Mouse (Mus musculus): ENCODE data around the gene Btbd11.

Btbd11 gene

DNA sequence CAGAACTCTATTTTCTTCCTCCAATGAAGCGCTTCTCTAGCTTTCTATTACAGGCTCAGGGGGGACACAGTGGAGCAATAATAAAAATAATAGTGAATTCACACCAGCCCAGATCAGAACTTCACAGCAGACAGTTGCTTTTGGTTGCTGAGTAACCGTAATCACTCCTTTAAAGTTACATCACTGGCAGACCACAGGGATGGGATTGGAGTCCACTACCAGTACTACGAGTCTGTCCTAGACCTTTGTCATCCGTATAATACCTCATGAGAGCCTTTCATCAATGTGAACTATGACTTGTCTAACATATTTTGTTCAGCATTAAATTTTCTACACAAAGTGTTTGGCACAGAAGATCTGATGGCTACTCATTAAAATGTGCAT, 35.0 kb downstream of the Btbd11 start:
- DNase-seq: no peak

DNA sequence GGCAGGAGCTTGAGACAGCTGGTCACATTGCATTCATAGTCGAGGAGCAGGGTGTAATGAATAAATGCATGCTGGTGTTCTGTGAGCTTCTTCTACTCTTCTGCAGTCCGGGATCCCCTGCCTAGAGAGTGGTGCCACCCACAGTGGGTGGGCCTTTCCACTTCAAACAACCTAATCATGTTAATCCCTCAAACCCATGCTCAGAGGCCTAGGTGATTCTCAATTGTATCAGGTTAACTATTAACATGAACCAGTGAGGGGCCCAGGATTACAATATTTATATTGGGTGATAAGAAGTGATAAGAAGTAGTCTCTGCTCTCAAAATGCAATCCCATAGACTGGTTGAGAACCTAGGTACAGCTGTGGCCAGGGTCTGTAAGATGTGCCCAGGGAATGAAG, 39.1 kb downstream of the Btbd11 start:
- no peak for DNase-seq

DNA sequence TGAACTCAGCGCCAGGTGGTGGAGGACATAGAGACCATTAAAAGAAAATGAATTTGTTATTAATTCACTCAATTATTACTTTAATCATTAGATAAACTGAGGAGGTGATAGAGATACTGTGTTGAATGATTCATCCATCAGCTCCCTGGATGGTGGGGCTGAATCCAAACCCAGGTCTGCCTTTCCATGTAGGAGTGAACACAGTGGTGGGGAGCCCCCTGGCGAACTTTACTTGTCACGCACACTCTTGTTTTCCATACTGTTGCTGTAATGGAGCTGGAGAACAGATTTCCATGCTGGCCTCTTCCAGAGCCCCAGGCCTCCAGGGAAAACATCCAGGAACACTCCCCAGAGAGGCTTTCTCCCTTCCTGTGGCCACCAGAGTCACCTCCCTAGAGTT, 50.6 kb downstream of the Btbd11 start:
- DNase-seq: no peak

DNA sequence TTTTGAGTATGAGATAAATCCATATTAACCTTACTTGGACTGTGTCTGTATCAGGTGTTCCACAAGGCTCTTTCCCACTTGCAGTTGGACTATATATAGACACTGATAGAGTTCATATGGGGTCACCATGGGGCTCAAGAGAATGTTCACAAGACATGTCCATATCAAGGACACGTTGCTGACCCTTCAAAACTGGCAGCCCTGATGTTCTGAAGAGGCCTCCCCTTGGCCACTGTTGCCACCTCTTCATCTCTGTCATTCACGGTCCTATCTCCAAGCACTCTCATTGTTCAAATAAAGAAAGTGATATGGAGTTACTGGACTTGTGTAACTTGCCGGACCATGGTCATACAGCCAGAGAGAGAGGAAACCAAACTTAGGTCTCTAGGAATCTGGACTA, 56.8 kb downstream of the Btbd11 start:
- DNase-seq: no peak

DNA sequence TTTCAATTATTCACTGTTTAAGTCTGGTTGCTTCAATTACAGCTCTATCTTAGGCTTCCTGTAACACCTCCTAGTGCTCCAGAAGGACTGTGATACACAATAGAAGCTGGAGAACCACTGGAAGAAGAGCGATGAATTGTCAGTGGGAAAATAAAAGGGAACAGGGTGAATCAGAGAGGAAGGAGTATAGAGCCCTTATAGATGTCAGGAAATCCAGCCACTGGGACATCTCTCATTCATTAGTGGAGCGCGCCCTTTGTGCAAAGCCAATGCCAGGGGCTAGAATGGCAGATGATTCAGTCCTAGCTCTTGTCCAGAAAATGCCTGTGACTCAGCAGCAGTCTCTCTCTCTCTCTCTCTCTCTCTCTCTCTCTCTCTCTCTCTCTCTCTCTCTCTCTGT, 59.3 kb downstream of the Btbd11 start:
- no peak for DNase-seq

DNA sequence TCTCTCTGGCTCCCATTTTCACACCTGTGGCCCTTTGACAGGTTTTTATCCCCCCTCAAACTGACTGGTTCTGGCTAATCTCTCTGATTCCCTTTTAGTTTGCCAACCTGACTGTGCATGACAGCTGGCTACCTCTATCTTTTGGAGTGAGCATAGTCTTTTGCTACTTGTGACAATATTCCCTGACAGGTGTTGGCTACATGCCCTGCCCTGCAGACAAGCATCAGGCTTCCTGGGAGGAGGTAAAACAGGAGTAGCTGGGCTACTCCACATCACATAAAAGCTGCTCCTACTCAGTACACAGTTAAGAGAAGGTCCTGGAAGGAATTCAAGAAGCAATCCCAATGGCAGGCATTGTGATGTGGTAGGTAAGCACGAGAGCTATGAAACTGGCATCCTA, 60.1 kb downstream of the Btbd11 start:
- DNase-seq: no peak

DNA sequence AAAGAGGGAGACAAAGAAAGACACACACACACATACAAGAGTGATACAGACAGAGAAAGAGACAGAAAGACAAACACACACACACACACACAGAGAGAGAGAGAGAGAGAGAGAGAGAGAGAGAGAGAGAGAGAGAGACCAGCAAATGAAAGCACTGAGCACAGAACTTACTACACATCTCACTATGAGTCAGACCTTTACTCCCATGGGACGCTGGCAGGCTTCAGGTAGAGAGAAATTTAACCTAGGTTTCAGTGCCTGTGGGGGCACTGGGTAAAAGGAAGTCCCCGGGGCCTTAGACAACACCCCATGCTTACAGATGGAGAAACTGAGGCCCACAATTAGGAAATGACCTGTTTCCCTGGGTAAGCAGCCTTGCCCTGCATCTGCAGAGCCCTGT, 61.3 kb downstream of the Btbd11 start:
- DNase-seq: no peak

DNA sequence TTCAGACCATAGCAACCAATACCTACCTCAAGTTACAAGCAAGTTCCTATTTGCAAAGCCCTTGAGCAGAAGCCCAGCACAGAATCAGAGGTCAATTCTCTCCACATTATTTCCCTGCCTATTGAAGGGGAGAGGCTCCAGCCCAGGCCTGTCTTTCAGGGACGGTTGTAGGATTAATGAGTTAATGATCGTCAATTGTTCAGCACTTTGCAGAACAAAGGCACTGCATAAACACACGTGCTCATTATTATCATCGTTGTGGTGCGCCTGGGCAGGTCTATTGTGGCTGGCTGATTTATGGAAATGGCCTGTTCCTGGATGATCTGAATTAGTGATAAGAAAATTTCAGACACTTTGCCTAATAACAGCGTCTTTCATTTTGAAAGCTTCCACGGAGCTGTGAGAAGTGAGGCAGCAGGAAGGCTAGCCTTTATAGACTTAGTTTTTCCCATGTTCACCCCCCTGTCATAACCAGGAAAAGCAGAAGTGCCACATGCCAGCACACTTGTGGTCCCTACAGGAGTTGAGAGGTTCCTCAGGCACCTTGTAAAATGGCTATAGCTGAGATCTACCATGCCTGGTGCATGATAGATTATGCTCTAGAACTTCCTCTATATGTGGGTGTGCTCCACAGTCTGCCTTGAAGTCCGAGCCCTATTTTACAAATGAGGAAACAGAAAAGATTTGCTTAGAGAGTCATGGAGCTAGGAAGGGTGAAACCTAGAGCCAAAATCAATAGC, 65.2 kb downstream of the Btbd11 start:
- DNase-seq: no peak

DNA sequence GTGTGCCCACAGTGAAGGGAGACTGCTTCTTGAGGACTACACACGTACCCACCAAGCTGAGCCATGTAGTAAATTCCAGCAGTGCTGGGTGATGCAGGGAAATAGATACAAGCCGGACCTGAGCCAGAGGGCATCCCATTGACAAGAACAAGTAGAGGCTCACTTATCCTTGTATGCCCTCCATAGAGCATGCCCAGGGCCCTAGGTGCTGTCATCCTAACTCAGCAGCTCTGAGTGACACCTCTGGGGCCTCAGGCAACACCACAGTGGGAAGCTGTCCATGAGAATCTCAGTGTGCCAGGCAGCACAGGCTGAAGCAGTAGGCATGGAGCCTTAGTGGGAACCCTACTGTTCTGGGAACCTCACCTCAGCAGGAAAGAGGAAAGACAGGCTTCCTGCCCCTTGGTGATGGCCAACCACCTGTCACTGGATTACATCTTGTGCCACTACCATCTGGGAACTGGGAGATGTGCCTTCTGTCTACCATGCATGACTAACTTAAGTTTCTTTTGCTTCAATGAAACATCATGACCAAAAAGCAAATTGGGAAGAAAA, 66.7 kb downstream of the Btbd11 start:
- no peak for DNase-seq

DNA sequence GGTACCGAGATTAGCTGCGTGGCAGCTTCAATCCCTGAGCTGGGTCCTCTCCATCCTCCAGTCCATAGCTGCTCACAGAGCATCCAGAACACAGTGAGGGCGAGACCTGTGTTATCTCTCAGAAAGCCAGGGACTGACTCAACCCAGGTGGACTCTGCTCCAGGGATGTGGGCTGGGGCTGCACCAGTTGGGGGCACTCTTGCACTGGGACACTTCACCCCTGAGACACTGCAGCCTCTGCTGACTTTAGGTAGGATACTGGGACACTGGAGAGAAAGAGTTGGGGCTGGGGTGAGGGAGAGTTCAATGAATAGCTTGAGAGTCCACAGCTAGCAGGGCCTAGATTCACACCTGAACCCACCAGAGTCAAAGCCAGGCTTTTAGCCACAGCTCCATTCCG, 69.4 kb downstream of the Btbd11 start:
- no peak for DNase-seq

DNA sequence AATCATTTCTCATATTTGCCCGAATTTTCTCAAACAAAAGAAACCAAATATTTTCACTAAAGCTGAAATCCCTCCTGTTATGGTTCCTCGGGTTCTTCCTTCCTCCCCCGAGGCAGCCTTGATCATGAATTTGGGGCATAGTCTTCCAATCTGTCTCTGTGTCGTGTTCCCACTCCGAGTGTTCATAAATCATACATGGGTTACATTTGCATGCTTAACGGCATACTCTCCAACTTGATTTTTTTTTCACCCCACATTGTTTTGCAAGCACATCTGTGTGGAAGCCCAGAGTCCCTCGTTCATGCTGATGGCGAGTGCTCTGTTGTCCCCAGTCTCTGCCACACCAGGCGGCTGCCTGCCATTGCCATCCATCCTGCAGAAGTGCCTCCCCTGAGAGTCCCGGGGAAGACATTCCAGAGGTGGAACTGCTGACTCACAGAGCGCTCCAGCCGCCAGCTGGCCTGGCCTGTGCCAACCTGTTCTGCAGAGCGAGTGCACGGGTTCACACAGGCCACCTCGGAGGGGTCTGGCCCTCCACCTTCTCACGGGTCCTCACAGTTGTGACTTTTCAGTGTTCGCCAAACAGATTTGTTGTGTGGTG, 72.2 kb downstream of the Btbd11 start:
- peak; percentile 14 for DNase-seq

DNA sequence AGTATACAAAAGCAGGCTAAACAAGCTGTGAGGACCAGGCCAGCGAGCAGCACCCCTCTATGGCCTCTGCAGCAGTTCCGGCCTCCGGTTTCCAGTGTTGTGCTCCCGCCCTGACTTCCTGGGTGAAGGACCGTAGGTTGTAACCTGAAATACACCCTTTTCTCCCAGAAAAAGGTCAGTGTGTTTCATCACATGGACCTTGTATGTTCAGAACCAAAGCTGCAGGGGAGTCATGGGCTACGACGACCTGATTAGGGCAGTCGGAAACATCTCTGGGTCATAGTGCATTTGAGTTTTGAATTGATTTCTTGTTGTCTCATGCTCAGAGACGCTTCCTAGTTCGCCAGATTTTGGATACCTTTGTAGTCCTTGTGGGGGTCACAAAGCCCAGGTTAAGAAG, 74.1 kb downstream of the Btbd11 start:
- DNase-seq: no peak

DNA sequence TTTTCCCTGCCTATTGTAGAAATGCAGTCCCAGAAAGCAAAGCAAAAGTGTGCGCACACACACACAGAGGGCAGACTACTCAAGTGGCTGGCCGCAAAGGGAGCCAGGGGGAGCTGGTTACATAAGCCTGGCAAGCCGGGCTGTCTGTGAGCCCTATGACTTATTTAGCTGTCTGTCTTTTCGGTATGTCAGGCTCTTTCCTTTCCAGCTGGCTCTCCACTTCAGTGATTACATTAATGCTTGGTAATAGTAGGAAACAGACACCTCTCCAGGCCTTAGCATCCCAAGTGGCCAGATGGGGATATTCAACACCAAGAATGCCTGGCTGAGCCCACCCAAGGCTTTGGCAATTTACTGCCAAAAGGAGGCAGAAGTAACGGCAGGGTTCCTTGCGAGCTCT, 77.5 kb downstream of the Btbd11 start:
- DNase-seq: no peak

DNA sequence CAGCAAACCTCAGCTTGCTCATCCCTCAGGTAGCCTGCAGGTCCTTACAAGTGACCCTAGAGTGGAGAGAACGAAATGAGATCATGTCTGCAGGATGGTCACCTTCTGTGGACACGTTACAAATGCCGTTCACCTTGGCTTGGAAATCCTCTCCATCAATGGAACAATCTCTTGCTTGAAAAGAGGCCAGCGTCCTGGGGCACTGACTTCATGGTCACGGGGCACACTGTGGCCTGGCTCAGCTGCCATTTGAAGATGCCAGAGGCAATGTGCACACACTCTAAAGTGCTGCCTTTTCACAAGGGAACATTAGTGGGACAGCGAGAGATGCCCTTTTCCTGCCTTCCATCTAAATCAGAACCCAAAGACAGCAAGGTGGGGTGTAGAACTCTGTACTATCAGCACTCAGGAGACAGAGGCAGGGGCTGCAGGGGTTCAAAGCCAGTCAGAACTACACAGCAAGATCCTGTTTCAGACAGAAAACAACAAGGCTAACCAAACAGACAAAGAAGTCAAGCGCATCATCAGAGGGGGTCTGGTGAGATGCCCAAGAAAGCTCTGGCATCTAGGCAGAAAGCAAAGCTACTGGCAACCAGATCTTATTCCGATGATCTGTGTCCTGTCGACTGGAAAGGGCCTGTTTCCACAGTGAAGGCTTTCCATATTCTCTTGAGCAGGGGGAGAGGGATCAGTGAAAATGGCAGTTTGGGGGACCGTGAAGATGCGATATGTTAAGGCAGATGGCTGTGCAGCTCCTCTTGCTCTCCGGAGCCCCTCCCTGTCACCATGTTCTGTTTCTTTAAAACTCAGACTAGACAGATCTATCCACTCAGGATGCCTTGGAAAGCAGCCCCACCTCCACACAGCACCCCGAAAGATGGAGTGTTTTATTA, 79.1 kb downstream of the Btbd11 start:
- peak; percentile 13 for DNase-seq

DNA sequence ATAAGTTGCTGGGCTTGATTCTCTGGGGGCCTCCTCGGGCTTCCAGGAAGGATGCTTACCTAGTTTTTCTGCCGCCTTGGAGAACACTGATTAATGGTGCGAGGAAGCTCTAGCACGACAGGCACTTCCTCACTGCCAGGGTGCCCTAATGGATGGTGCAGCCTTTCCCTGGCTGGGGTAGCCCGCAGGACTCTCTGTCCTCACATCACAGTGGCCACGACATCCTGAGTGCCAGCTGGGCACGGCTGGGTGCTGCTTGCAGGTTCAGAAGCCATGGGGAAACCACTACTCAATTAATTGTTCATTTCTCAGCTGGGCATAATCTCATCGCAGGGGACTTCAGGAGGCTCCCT, 79.8 kb downstream of the Btbd11 start:
- no peak for DNase-seq

DNA sequence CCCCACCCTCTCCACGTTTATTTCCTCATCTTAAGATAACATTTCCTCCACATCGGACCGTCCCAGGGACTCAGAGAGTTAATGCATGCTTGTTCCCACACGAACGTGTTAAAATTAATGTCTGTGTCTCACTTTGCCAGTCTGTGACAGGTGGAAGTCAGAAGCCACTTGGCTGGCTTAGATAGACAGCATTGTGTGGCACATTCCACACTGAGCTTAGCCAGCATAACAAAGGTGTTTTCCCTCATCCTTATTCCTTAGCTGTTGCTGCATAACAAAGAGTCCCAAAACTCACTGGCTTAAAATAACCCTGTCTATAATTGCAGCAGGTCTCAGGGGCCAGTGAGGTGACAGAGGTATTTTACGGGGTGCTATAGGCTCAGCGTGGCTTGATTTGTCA, 80.8 kb downstream of the Btbd11 start:
- no peak for DNase-seq

DNA sequence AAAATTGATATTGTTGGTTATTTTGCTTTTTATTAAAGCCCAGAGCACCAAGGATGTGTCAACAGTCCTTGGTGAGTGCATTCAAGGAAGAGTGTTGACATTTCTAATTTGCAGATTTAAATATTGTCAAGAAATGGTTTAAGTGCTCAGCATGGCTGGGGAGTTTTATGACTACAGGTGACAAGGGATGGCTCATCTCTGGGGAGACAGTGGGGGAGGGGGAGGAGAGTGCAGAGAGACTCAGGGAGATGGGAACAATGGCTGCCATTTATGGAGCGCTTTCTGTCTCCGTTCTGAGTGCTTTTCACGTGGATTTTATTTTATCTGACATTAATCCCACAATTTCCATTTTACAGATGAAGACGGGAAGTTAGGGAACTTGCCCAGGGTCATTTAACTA, 81.9 kb downstream of the Btbd11 start:
- DNase-seq: no peak

DNA sequence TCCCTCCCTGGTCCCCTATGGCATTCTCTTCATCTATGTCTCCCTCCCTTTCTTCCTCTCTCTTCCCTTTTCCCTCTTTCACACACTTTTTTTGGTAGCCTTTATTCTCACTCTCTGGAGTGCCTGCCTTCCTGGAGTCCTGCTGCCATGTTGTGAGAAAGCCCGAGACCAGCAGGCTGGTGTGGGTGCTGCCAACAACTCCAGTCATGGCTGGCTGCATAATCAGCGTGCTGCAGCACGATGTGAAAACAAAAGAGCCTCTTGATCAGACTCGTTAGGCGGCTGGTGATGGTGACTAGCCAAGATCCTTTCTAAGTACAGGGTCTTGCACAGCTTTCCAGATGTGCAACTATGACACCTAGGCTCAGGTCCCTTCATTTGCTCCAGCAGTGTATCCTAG, 82.7 kb downstream of the Btbd11 start:
- peak; percentile 24 for DNase-seq

DNA sequence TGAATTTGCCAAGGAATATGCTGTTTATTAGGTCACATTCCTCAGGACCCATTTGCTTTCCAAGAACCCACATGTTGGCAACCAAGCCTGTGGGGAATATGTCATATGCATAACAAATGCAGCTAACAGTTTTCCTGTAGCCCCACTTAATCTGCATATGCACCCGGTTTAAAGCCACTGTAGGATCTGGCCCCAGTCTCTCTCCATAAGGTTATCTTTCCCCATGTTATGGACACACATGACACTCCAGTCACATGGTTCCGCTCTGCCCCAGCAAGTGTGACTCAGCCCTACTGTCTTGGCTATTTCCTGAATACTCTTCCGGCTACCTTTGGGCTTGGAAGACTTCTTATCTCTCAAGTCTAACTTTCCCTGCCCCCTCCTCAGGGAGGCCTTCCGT, 86.7 kb downstream of the Btbd11 start:
- DNase-seq: no peak

DNA sequence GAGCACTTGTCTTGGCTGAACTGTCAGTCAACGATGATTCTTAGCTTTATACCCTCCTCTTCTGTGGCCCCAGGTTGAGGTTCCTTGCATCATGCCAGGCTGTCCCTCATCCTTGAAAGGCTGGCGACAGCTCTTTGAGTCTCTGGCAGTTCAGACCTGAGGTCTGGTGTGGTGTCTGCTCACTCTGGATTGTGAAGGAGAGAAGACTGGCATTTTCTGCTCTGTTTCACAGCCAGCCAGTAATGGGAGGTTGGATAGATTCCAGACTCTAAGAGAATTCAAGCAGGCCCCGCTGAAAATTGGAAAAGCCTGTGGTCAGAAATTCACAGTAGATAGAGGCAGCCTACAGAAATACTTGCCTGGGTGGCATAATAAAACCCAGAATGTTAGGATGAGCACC, 87.3 kb downstream of the Btbd11 start:
- DNase-seq: no peak

DNA sequence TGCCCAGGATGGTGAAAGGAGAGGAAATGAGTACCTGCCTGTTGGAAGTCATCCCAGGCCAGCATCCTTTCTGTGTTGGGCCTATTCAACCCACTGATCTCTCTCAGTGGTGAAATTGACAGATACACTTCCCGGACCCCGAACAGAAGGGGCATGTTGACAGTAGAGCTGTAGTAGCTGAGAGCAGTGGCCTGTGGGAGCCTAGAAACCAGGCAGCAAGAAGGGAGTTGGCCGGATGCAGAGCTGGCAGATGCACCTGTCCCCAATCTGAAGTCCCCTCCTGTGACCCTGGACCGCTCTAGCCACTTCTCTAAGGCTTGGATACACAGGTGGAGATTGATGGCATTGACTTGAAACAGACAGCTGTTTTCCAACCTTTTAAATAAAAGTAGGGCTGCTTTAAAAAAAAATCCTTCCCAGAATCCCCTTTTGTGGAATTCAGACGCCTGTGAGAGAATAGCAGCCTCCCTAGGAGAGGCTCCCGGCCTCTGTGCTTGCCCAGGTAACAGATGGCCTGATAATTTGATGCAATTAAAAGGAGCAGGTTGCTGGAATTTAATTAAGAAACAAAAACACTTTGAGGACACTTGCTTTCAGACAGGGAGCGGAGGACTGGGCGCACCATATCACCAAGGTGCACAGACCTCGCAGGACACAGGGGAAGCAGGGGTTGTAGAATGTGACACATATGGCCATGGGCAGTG, 89.2 kb downstream of the Btbd11 start:
- no peak for DNase-seq

DNA sequence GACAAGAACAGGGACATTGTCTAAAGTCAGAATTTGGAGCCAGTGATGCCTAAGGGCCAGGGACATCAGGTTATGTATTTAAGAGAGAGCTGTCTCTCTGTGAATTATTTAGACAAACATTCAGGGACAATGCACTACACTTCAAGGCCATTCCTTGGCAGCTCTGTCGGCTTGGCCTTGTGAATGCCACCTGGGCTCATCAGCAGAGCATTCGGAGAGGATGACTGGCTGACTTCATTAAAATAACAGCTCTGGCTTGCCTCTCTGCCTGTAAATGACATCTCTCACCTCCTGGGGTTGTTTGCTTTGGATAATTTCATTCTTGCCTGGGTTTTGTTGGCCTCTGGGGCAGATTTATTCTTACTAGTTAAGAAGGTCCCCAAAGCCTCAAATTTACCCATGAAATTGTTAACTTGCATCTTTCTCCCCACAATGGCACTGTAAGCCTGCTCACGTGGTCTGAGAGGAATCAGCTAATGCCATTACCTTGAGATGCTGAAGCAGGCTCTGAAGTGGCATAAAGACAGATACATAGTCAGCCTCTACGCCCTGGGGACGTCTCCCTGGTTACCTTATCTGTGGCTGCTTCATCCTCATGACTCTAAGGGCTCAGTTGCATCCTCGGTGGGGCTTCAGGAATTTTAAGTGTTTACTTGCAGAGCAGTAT, 93.5 kb downstream of the Btbd11 start:
- DNase-seq: no peak

DNA sequence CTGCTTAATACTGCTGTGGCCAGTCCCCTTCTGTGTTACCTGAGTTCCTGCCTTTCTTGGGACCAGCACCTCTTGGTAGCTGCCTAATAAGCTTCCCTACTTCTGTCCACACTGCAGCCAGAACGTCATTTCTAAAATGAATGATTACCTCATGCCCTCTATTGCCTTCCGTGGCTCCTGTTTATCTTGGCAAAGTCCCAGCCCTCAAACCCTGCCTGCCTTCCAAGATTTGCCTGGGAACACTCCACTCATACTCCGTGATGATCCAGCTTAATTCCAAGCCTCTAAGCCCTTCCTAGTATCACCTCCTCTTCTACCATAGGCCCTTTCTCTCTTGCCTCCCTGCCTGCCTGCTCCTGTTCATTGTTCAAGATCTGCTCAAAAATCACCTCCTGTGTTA, 94.5 kb downstream of the Btbd11 start:
- DNase-seq: no peak
